Mouse (Mus musculus): ENCODE data around the gene Serp2.

- TF ChIP-seq POLR2A (IDR thresholded peaks at IDR 0.05; ENCODE audit: borderline replicate concordance, extremely low read depth, insufficient read depth, insufficient read length, poor library complexity, severe bottlenecking) (no peak), CTCF (IDR thresholded peaks at IDR 0.05; ENCODE audit: borderline replicate concordance, extremely low read depth, insufficient read depth, insufficient read length) (no peak)
Observed at GRCm38 (mm10) chr14:76532257-76533169, 24.2 kb downstream of the Serp2 start.

Measured in brain, embryonic 14.5 days (tissue).